Mouse (Mus musculus) brown adipose tissue, adult 24 weeks (tissue): ENCODE data around the gene Mx1. TPM values are rescaled to one million over a fixed set of nuclear protein-coding genes. Genes with fewer than 3 reads are reported as not detected.

Experiments used
- H3K27ac ChIP-seq: fragments of 200-500 bp; replicated peaks from 2 replicates; pipeline ENCODE4 v1.5.1; 2012; ENCODE audit warnings: low read depth, mild to moderate bottlenecking, low read length
- H3K4me1 ChIP-seq: fragments of 200-500 bp; 2 replicates; pipeline ENCODE4 v1.6.1; 2012; ENCODE audit warnings: low read length, mixed read lengths; ENCODE audit not compliant: control insufficient read depth, insufficient read depth, insufficient read length
- H3K4me3 ChIP-seq: fragments of 200-500 bp; 2 replicates; pipeline ENCODE4 v1.5.1; 2012; ENCODE audit warnings: low read depth, mild to moderate bottlenecking, low read length, moderate library complexity; ENCODE audit not compliant: insufficient read depth
- polyA plus RNA-seq: library from polyadenylated mRNA; stranded (reverse); fragments of >200 nt; gene quantifications from 2 replicates; pipeline ENCODE4 v1.2.4, GENCODE M21; 2012; ENCODE audit not compliant: missing spikeins, insufficient read depth, insufficient read length

Mx1 gene
- not detected in 2 replicates for polyA plus RNA-seq

GRCm38 (mm10) chr16:97462481-97463181, at the start of gene Mx1:
Gene Mx1 (minus strand): TSS chr16:97462907.
- Histone ChIP-seq H3K4me1 (no peaks in the 10 kb centered on the region), H3K4me3 (0 out of 2 replicates have a peak within 1 kb of the TSS, but pooled peaks have one; percentile 3), H3K27ac (no peak within 1 kb of the TSS; the same call in 1 of the 2 replicates)

GRCm38 (mm10) chr16:97512347-97512751, 49.6 kb upstream of the Mx1 start:
- H3K4me1 ChIP-seq, result no peaks in the 10 kb centered on the region
- H3K4me3 ChIP-seq, result no peak overlapping the region

GRCm38 (mm10) chr16:97511495-97511894, 48.8 kb upstream of the Mx1 start:
- Histone ChIP-seq H3K4me3 (no peak overlapping the region), H3K4me1 (no peaks in the 10 kb centered on the region), H3K27ac (no peak overlapping the region)

More at GRCm38 (mm10) chr16:97512347-97512751, 49.6 kb upstream of the Mx1 start:
- H3K27ac ChIP-seq, result no peak overlapping the region

GRCm38 (mm10) chr16:97510849-97511248, 48.1 kb upstream of the Mx1 start:
- Histone ChIP-seq H3K4me1 (no peaks in the 10 kb centered on the region), H3K27ac (no peak overlapping the region), H3K4me3 (no peak overlapping the region)

- Histone ChIP-seq H3K4me1 (no peaks in the 10 kb centered on the region), H3K4me3 (no peak overlapping the region), H3K27ac (no peak overlapping the region)
Measured at GRCm38 (mm10) chr16:97507783-97508182, 45.1 kb upstream of the Mx1 start.

GRCm38 (mm10) chr16:97504793-97505192, 42.1 kb upstream of the Mx1 start:
- Histone ChIP-seq H3K4me1 (no peaks in the 10 kb centered on the region), H3K27ac (no peak overlapping the region), H3K4me3 (no peak overlapping the region)

- Histone ChIP-seq H3K4me3 (no peak overlapping the region), H3K4me1 (no peaks in the 10 kb centered on the region), H3K27ac (no peak overlapping the region)
Measured at GRCm38 (mm10) chr16:97503849-97504248, 41.1 kb upstream of the Mx1 start.

- no peak overlapping the region for H3K27ac ChIP-seq
- no peaks in the 10 kb centered on the region for H3K4me1 ChIP-seq
Measured at GRCm38 (mm10) chr16:97500901-97501300, 38.2 kb upstream of the Mx1 start.

GRCm38 (mm10) chr16:97499450-97499849, 36.7 kb upstream of the Mx1 start:
- Histone ChIP-seq H3K27ac (no peak overlapping the region), H3K4me1 (no peaks in the 10 kb centered on the region), H3K4me3 (no peak overlapping the region)

More at GRCm38 (mm10) chr16:97500901-97501300, 38.2 kb upstream of the Mx1 start:
- no peak overlapping the region for H3K4me3 ChIP-seq

- Histone ChIP-seq H3K27ac (no peak overlapping the region), H3K4me3 (no peak overlapping the region), H3K4me1 (no peaks in the 10 kb centered on the region)
Measured at GRCm38 (mm10) chr16:97498139-97498538, 35.4 kb upstream of the Mx1 start.

- H3K4me1 ChIP-seq, result no peaks in the 10 kb centered on the region
- no peak overlapping the region for H3K27ac ChIP-seq
- H3K4me3 ChIP-seq, result no peak overlapping the region
Measured at GRCm38 (mm10) chr16:97497682-97498081, 35.0 kb upstream of the Mx1 start.

- Histone ChIP-seq H3K27ac (no peak overlapping the region), H3K4me3 (no peak overlapping the region), H3K4me1 (no peaks in the 10 kb centered on the region)
Measured at GRCm38 (mm10) chr16:97496026-97496425, 33.3 kb upstream of the Mx1 start.

GRCm38 (mm10) chr16:97492369-97492768, 29.7 kb upstream of the Mx1 start:
- Histone ChIP-seq H3K27ac (no peak overlapping the region), H3K4me3 (no peak overlapping the region), H3K4me1 (no peaks in the 10 kb centered on the region)

- H3K4me1 ChIP-seq, result no peaks in the 10 kb centered on the region
Measured at GRCm38 (mm10) chr16:97478655-97479054, 15.9 kb upstream of the Mx1 start.

GRCm38 (mm10) chr16:97476524-97476923, 13.8 kb upstream of the Mx1 start:
- H3K4me3 ChIP-seq, result no peak overlapping the region
- no peak overlapping the region for H3K27ac ChIP-seq
- no peaks in the 10 kb centered on the region for H3K4me1 ChIP-seq

More at GRCm38 (mm10) chr16:97478655-97479054, 15.9 kb upstream of the Mx1 start:
- no peak overlapping the region for H3K4me3 ChIP-seq
- no peak overlapping the region for H3K27ac ChIP-seq

- no peaks in the 10 kb centered on the region for H3K4me1 ChIP-seq
- no peak overlapping the region for H3K4me3 ChIP-seq
- H3K27ac ChIP-seq, result no peak overlapping the region
Measured at GRCm38 (mm10) chr16:97475581-97475980, 12.9 kb upstream of the Mx1 start.
